Mouse (Mus musculus) liver, embryonic 14.5 days (tissue): ENCODE measurements around the gene Lrp10. TPM values are rescaled to one million over a fixed set of nuclear protein-coding genes. Genes with fewer than 3 reads are reported as not detected.
A peak's percentile ranks its signal among the peaks of the same experiment; 100 is the strongest.

Source experiments
- ATAC-seq: fragments of 200-750 bp; cut with Nextera tagmentation; 2 replicates; pipeline ENCODE4 v1.8.0; 2017; ENCODE audit warnings: moderate number of reproducible peaks, mild to moderate bottlenecking, moderate library complexity; ENCODE audit not compliant: insufficient read depth
- DNase-seq, 3 experiments: peaks; one replicate each; pipeline ENCODE4 v3.0.0-alpha.2; 2012 to 2013; ENCODE audit warnings: low read depth in 3 of 3, low spot score in 3 of 3
- H3K27ac ChIP-seq: fragments of 300-500 bp; sonication (generic); 2 replicates; pipeline ENCODE4 v1.5.1; 2014; ENCODE audit warnings: moderate library complexity, mild to moderate bottlenecking, control low read depth, inconsistent platforms
- H3K27me3 ChIP-seq: fragments of 300-500 bp; sonication (generic); 2 replicates; pipeline ENCODE4 v1.6.1; 2014; ENCODE audit warnings: mild to moderate bottlenecking, low read length, moderate library complexity; ENCODE audit not compliant: control insufficient read depth, insufficient read depth
- H3K36me3 ChIP-seq: fragments of 300-500 bp; sonication (generic); replicated peaks from 2 replicates; pipeline ENCODE4 v1.6.1; 2014; ENCODE audit warnings: low read depth; ENCODE audit not compliant: control insufficient read depth, insufficient read depth
- H3K4me1 ChIP-seq, 2 experiments: fragments of 200-500 bp in 1 of 2; fragments of 300-500 bp in 1 of 2; sonication (generic) in 1 of 2; replicated peaks; 2 replicates each; pipeline ENCODE4 v1.6.1; 2012 to 2014; ENCODE audit warnings: antibody characterized with exemption in 1 of 2, inconsistent platforms in 1 of 2, low read length in 1 of 2; ENCODE audit not compliant: control insufficient read depth in 2 of 2, insufficient read depth in 2 of 2
- H3K4me2 ChIP-seq: fragments of 300-500 bp; sonication (generic); 2 replicates; pipeline ENCODE4 v1.6.1; 2014; ENCODE audit warnings: low read depth, mild to moderate bottlenecking, control low read depth, moderate library complexity
- H3K4me3 ChIP-seq, 2 experiments: fragments of 200-500 bp in 1 of 2; fragments of 300-500 bp in 1 of 2; sonication (generic) in 1 of 2; 2 replicates each; pipeline ENCODE4 v1.5.1; 2012 to 2014; ENCODE audit warnings: low read depth in 2 of 2, low read length in 2 of 2, mild to moderate bottlenecking in 2 of 2, control low read depth in 1 of 2, inconsistent platforms in 1 of 2, moderate library complexity in 1 of 2; ENCODE audit not compliant: insufficient read depth in 1 of 2
- H3K9ac ChIP-seq: fragments of 300-500 bp; sonication (generic); replicated peaks from 2 replicates; pipeline ENCODE4 v1.6.1; 2014; ENCODE audit warnings: mild to moderate bottlenecking, control low read depth, moderate library complexity
- H3K9me3 ChIP-seq: fragments of 300-500 bp; sonication (generic); 2 replicates; pipeline ENCODE4 v1.6.1; 2016; ENCODE audit warnings: low read length, mixed read lengths; ENCODE audit not compliant: control insufficient read depth
- CTCF ChIP-seq: IDR thresholded peaks from 2 replicates; pipeline ENCODE4 v1.5.1; 2016; ENCODE audit warnings: antibody characterized with exemption, low read depth, control low read depth
- EP300 ChIP-seq: IDR thresholded peaks from 2 replicates; pipeline ENCODE4 v1.6.1; 2016; ENCODE audit warnings: antibody characterized with exemption, low read depth
- WGBS: fragments of 180-500 bp; shearing (Covaris S2); extraction: QIAGEN DNeasy Blood & Tissue Kit; methylation state at CpG from one replicate; pipeline ENCODE4 v1.1.7; 2014; ENCODE audit not compliant: insufficient replicate concordance; 5-methylcytosine and 5-hydroxymethylcytosine counted together
- polyA plus RNA-seq, 2 experiments: library from polyadenylated mRNA; depleted of rRNA in 1 of 2; stranded (reverse) in 1 of 2; unstranded in 1 of 2; fragments of >200 nt; fragmentation: Nextera tagmentation in 1 of 2; extraction: Ambion mirVana in 1 of 2; gene quantifications; 2 replicates each; pipeline versions ENCODE4 v1.2.1 to v1.2.3; 2012 to 2014

Gene Lrp10
- polyA plus RNA-seq (2012; rRNA removed) (12.8 and 12.9 TPM in 2 replicates), polyA plus RNA-seq (2014; fragmentation: Nextera tagmentation; extraction: Ambion mirVana) (11.1 and 17.2 TPM in 2 replicates)

- under 1% methylated on average over 35 of the region's 35 CpGs for WGBS
- Histone ChIP-seq H3K4me1 (peaks cover 13 to 14% of the 10 kb centered on the region in 2 experiments), H3K9me3 (no peaks in the 10 kb centered on the region), H3K27me3 (no peaks in the 10 kb centered on the region), H3K9ac (peak within 1 kb of the TSS; percentile 84), H3K27ac (peak within 1 kb of the TSS; percentile 76), H3K36me3 (peaks cover 16% of the 10 kb centered on the region), H3K4me3 (peak within 1 kb of the TSS; percentile 71 to 95), H3K4me2 (peak within 1 kb of the TSS; percentile 70)
- TF ChIP-seq CTCF: no peak
- TF ChIP-seq EP300: no peak
- peak; percentile 87 for ATAC-seq
- DNase-seq: peak; percentile 83 to 88 (median 84)
These were observed at the start of gene Lrp10 for GRCm38 (mm10) chr14:54463959-54464292. TSS of gene Lrp10 (plus strand) at chr14:54464137.

DNA sequence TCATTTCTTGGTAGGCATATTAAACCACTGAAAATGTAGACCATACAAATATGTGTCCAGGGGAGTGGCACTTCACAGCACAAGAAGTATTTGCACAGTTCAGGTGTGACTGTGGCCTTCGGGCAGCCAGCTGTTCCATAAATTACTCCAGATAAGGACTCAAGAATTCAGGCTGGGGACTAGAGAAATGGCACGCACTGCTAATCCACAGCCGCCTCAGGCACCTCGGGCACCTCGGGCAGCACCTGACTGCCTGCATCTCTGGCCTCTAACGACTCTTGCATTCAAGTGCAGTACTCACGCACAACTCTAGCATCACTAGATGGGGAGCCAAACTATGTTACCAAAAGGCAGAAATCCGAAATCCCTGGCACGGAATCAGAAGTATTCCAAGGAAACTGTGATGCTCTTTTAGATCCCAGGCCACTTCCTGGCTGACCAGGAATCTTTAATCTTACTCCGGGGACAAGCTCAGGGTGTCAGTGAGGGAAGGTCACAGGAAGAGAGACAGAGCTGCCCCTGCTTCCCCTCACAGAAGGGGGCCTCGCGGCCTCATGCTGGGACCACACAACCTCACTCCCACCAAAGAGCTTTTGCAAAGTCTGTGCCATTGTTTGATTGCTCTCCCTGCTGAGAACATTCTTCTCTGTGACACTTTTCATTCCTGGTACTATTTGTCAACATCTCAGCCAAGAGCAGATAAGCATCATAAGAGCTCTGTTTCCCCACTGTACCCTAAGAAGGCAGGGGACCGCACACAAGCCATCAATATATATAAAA lies 48.5 kb upstream of the Lrp10 start:
- 38% methylated on average over 13 of the region's 13 CpGs for WGBS
- no peak overlapping the region for H3K4me3 ChIP-seq
- H3K9ac ChIP-seq: no peak overlapping the region
- ATAC-seq (no peak), DNase-seq (no peak)
- no peak overlapping the region for H3K27ac ChIP-seq
- 0 out of 2 replicates have a peak overlapping the region, but pooled peaks have one; percentile 11 for H3K4me2 ChIP-seq
- H3K36me3 ChIP-seq: no peaks in the 10 kb centered on the region
- no peaks in the 10 kb centered on the region for H3K27me3 ChIP-seq
- H3K4me1 ChIP-seq: peaks cover 0 to 18% of the 10 kb centered on the region in 2 experiments
- H3K9me3 ChIP-seq: no peaks in the 10 kb centered on the region
- no peak for TF ChIP-seq CTCF
- TF ChIP-seq EP300: no peak

GRCm38 (mm10) chr14:54416229-54416775 lies 47.6 kb upstream of the Lrp10 start:
- Histone ChIP-seq H3K4me2 (no peak overlapping the region), H3K4me1 (peaks cover 0 to 16% of the 10 kb centered on the region in 2 experiments; a peak in 3 of 4 replicates), H3K4me3 (no peak overlapping the region), H3K27me3 (no peaks in the 10 kb centered on the region), H3K36me3 (no peaks in the 10 kb centered on the region), H3K27ac (no peak overlapping the region), H3K9ac (no peak overlapping the region), H3K9me3 (no peaks in the 10 kb centered on the region)
- DNase-seq: no peak
- TF ChIP-seq CTCF (no peak), EP300 (no peak)
- ATAC-seq: no peak
- whole genome bisulfite sequencing: 53% methylated on average over 5 of the region's 5 CpGs

- WGBS: 74% methylated on average over 4 of the region's 4 CpGs
- no peak for TF ChIP-seq EP300
- no peak for TF ChIP-seq CTCF
- peak overlapping the region; percentile 55 for H3K4me2 ChIP-seq
These were observed 47.1 kb upstream of the Lrp10 start for GRCm38 (mm10) chr14:54416830-54417229.

GRCm38 (mm10) chr14:54417623-54418081 lies 46.3 kb upstream of the Lrp10 start, which contains the start of gene Slc7a7:
TSS of gene Slc7a7 (minus strand) at chr14:54417780.
- TF ChIP-seq EP300 (no peak), CTCF (peak; percentile 70)
- no peaks in the 10 kb centered on the region for H3K36me3 ChIP-seq
- DNase-seq: peak; percentile 52 to 69 (median 57)
- WGBS: 3% methylated on average over 19 of the region's 19 CpGs
- no peaks in the 10 kb centered on the region for H3K27me3 ChIP-seq
- peak; percentile 61 for ATAC-seq
- H3K4me3 ChIP-seq: peak within 1 kb of the TSS; percentile 23 to 39
- no peak within 1 kb of the TSS for H3K27ac ChIP-seq
- peak within 1 kb of the TSS; percentile 55 for H3K4me2 ChIP-seq
- peak within 1 kb of the TSS; percentile 47 for H3K9ac ChIP-seq
- H3K4me1 ChIP-seq: peaks cover 0 to 16% of the 10 kb centered on the region in 2 experiments; a peak in 3 of 4 replicates
- H3K9me3 ChIP-seq: no peaks in the 10 kb centered on the region

More at GRCm38 (mm10) chr14:54416830-54417229, 47.1 kb upstream of the Lrp10 start:
- DNase-seq: no peak
- no peaks in the 10 kb centered on the region for H3K27me3 ChIP-seq
- H3K4me3 ChIP-seq: no peak overlapping the region
- H3K9me3 ChIP-seq: no peaks in the 10 kb centered on the region
- H3K4me1 ChIP-seq: peaks cover 0 to 16% of the 10 kb centered on the region in 2 experiments; a peak in 3 of 4 replicates
- H3K9ac ChIP-seq: no peak overlapping the region
- no peak for ATAC-seq
- no peak overlapping the region for H3K27ac ChIP-seq
- no peaks in the 10 kb centered on the region for H3K36me3 ChIP-seq
